Mouse (Mus musculus) testis, adult 2 months (tissue): ENCODE measurements around the gene Cep57l1.

Source experiments
- CTCF ChIP-seq: fragments of 200-500 bp; IDR thresholded peaks from 2 replicates; pipeline ENCODE4 v1.5.1; 2012; ENCODE audit warnings: low read depth, mild to moderate bottlenecking, inconsistent platforms, low read length, moderate library complexity; ENCODE audit not compliant: control insufficient read depth, insufficient read depth, insufficient replicate concordance
- POLR2A ChIP-seq: fragments of 200-500 bp; IDR thresholded peaks from 2 replicates; pipeline ENCODE4 v1.6.1; 2012; ENCODE audit warnings: low read depth, mild to moderate bottlenecking, inconsistent platforms, low read length, moderate library complexity; ENCODE audit not compliant: control insufficient read depth

- TF ChIP-seq POLR2A (no peak), CTCF (no peak)
Measured at GRCm38 (mm10) chr10:41758041-41758440, 51.6 kb downstream of the Cep57l1 start.
